Mouse (Mus musculus): ENCODE measurements around the gene Depdc5. TPM values are rescaled to one million over a fixed set of nuclear protein-coding genes. Genes with fewer than 3 reads are reported as not detected.
"Not testable (repeated sequence)": the region's sequence is repeated elsewhere in the genome, so short reads cannot be mapped to it uniquely, and the experiment has no call there.

The Depdc5 gene
- polyA plus RNA-seq, 1 experiment from 2014 or later: 7.4 TPM

DNA sequence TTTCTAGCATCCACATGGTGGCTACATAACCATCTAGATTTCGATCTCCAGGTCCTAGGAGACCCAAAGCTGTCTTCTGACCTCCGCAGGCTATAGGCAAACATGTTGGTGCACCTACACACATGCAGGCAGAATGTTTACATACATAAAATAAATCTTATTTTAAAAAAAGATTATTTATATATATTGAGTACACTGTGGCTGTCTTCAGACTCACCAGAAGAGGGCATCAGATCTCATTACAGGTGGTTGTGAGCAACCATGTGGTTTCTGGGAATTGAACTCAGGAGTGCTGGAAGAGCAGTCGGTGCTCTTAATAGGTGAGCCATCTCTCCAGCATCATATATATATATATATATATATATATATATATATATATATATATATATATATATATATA lies 50.6 kb downstream of the Depdc5 start:
- Histone ChIP-seq H3K36me3 (peaks cover 43% of the 10 kb centered on the region), H3K4me1 (replicated peaks) (peaks cover 4% of the 10 kb centered on the region; the same call in 1 of the 2 replicates), H3K27me3 (no peaks in the 10 kb centered on the region), H3K4me3 (replicated peaks) (no peak overlapping the region), H3K27ac (no peak overlapping the region), H3K9ac (no peak overlapping the region), H3K4me2 (no peak overlapping the region), H3K9me3 (replicated peaks) (no peaks in the 10 kb centered on the region)
- DNase-seq (no peak), ATAC-seq (ENCODE audit: low read depth) (no peak)
- WGBS (ENCODE audit: insufficient replicate concordance): 65% methylated on average over 3 of the region's 3 CpGs

DNA sequence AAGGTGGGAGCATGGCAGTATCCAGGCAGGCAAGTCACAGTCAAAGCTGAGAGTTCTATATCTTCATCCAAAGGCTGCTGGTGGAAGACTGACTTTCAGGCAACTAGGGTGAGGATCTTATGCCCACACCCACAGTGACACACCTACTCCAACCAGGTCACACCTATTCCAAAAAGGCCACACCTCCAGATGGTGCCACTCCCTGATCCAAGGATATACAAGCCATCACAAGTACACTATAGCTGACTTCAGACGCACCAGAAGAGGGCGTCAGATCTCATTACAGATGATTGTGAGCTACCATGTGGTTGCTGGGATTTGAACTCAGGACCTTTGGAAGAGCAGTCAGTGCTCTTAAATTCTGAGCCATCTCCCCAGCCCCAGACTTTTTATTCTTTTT lies 55.8 kb downstream of the Depdc5 start:
- not testable (repeated sequence) for H3K9ac ChIP-seq; H3K27me3 ChIP-seq; H3K27ac ChIP-seq; H3K4me2 ChIP-seq; H3K4me1 ChIP-seq (replicated peaks); DNase-seq; H3K9me3 ChIP-seq (replicated peaks); H3K4me3 ChIP-seq (replicated peaks)
- ATAC-seq (ENCODE audit: low read depth): peak; percentile 62; the same call in 1 of the 2 replicates
- WGBS (ENCODE audit: insufficient replicate concordance): 88% methylated on average over 2 of the region's 2 CpGs
- peaks cover 55% of the 10 kb centered on the region for H3K36me3 ChIP-seq

DNA sequence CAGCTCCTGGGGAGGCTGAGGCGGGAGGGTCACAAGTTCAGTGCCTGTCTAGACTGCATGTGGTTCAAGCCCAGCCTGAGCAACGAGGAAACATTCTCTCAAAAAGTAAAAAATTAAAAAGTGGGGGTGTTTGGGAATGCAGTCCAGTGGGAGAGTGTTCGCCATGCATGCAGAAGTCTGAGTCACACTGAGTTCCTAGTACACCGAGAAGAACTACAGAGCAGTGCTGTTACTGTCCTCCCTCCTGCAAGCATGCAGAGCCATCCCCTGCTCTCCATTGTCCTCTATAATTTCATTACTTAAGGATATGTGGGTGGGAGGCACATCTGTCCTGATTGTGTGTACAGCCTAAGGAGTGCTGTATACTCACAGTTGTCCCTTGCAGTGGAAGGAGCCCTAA lies 59.4 kb downstream of the Depdc5 start:
- ATAC-seq (ENCODE audit: low read depth) (no peak), DNase-seq (no peak)
- Histone ChIP-seq H3K27ac (no peak overlapping the region), H3K27me3 (no peaks in the 10 kb centered on the region), H3K4me3 (replicated peaks) (no peak overlapping the region), H3K4me1 (replicated peaks) (peaks cover 7% of the 10 kb centered on the region; the same call in 1 of the 2 replicates), H3K9ac (no peak overlapping the region), H3K4me2 (no peak overlapping the region), H3K36me3 (peaks cover 65% of the 10 kb centered on the region), H3K9me3 (replicated peaks) (no peaks in the 10 kb centered on the region)
- WGBS (ENCODE audit: insufficient replicate concordance): 80% methylated on average over 4 of the region's 4 CpGs

GRCm38 (mm10) chr5:32930761-32931160 lies 67.3 kb downstream of the Depdc5 start:
- H3K27ac ChIP-seq: no peak overlapping the region
- no peak overlapping the region for H3K4me2 ChIP-seq
- H3K9ac ChIP-seq: no peak overlapping the region
- no peak overlapping the region for H3K4me3 ChIP-seq (replicated peaks)
- WGBS (ENCODE audit: insufficient replicate concordance): 71% methylated on average over 2 of the region's 2 CpGs
- H3K9me3 ChIP-seq (replicated peaks): no peaks in the 10 kb centered on the region
- no peak for ATAC-seq (ENCODE audit: low read depth)
- H3K27me3 ChIP-seq: no peaks in the 10 kb centered on the region
- H3K36me3 ChIP-seq: peaks cover 57% of the 10 kb centered on the region
- no peak for DNase-seq
- no peaks in the 10 kb centered on the region for H3K4me1 ChIP-seq (replicated peaks)

DNA sequence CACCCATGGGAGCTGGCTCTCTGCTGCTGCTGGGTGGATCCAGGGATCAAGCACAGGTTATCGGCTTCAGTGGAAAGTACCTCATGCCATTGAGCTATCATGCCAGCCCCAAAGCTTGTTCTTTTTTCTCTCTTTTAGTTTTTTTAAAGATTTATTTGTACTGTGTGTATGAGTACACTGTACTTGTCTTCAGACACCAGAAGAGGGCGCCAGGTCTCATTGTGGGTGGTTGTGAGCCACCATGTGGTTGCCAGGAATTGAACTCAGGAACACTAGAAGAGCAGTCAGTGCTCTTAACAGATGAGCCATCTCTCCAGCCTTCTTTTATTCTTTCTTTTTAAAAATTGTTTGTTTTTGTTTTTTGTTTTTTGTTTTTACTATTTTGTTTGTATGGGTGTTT lies 71.2 kb downstream of the Depdc5 start:
- H3K4me1 ChIP-seq (replicated peaks): no peaks in the 10 kb centered on the region
- H3K9ac ChIP-seq: no peak overlapping the region
- peaks cover 49% of the 10 kb centered on the region for H3K36me3 ChIP-seq
- no peak overlapping the region for H3K4me3 ChIP-seq (replicated peaks)
- WGBS (ENCODE audit: insufficient replicate concordance): 48% methylated on average over 2 of the region's 2 CpGs
- ATAC-seq (ENCODE audit: low read depth): no peak; the same call in 1 of the 2 replicates
- no peak for DNase-seq
- no peaks in the 10 kb centered on the region for H3K27me3 ChIP-seq
- no peaks in the 10 kb centered on the region for H3K9me3 ChIP-seq (replicated peaks)
- no peak overlapping the region for H3K27ac ChIP-seq
- H3K4me2 ChIP-seq: no peak overlapping the region

- Histone ChIP-seq H3K4me2 (no peak overlapping the region), H3K4me3 (replicated peaks) (no peak overlapping the region), H3K9me3 (replicated peaks) (no peaks in the 10 kb centered on the region), H3K27ac (no peak overlapping the region), H3K4me1 (replicated peaks) (no peaks in the 10 kb centered on the region), H3K36me3 (peaks cover 47% of the 10 kb centered on the region), H3K9ac (no peak overlapping the region), H3K27me3 (no peaks in the 10 kb centered on the region)
- DNase-seq: no peak
- no peak for ATAC-seq (ENCODE audit: low read depth)
- WGBS (ENCODE audit: insufficient replicate concordance): 70% methylated on average over 7 of the region's 7 CpGs
Observed at GRCm38 (mm10) chr5:32940586-32940985, 77.1 kb downstream of the Depdc5 start.

DNA sequence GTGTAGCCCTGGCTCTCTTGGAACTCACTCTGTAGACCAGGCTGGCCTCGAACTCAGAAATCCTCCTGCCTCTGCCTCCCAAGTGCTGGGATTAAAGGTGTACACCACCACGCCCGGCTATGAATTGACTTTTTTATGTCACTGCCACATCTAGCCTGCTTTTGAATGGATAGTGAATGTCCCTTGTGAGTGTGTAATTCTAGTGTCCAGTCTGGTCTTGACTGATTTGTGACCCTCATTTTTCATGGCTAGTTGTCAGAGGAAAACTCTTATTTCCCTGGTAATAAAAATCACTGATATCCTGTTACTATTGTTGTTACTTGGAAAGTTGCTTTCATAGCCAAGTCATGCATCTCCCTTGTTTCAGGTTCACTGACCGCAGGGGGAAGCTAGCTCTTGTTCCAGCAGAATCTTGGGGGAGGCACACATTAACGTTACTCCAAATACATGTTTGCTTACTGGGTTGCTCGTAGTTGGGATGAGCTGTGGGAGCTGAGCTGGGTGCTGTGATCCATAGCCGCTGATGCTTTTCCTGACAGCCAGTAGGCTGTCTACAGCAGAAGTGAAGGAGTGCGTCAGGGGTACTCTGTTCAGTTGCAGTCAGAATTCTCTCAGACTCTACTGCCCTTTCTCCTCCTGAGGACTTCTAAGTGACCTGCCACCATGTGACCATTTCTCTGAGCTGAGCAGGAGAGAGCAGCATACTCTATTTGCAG lies 77.9 kb downstream of the Depdc5 start:
- no peak overlapping the region for H3K4me2 ChIP-seq
- DNase-seq (no peak), ATAC-seq (ENCODE audit: low read depth) (no peak)

GRCm38 (mm10) chr5:32950077-32950476 lies 86.6 kb downstream of the Depdc5 start:
- Histone ChIP-seq H3K36me3 (peaks cover 55% of the 10 kb centered on the region), H3K9ac (peak overlapping the region; percentile 17; the same call in 1 of the 2 replicates), H3K4me1 (replicated peaks) (peaks cover 26% of the 10 kb centered on the region), H3K4me2 (peak overlapping the region; percentile 41), H3K27me3 (no peaks in the 10 kb centered on the region), H3K27ac (peak overlapping the region; percentile 90), H3K9me3 (replicated peaks) (no peaks in the 10 kb centered on the region), H3K4me3 (replicated peaks) (no peak overlapping the region)
- WGBS (ENCODE audit: insufficient replicate concordance): 74% methylated on average over 6 of the region's 6 CpGs
- DNase-seq (no peak), ATAC-seq (ENCODE audit: low read depth) (no peak)

More for the DNA sequence above, 77.9 kb downstream of the Depdc5 start:
- no peak overlapping the region for H3K4me3 ChIP-seq (replicated peaks)
- no peaks in the 10 kb centered on the region for H3K9me3 ChIP-seq (replicated peaks)
- no peak overlapping the region for H3K9ac ChIP-seq
- H3K4me1 ChIP-seq (replicated peaks): no peaks in the 10 kb centered on the region
- 84% methylated on average over 8 of the region's 8 CpGs for WGBS (ENCODE audit: insufficient replicate concordance)
- peaks cover 46% of the 10 kb centered on the region for H3K36me3 ChIP-seq
- no peak overlapping the region for H3K27ac ChIP-seq
- H3K27me3 ChIP-seq: no peaks in the 10 kb centered on the region

- H3K9me3 ChIP-seq (replicated peaks): no peaks in the 10 kb centered on the region
- peak overlapping the region; percentile 27; the same call in 1 of the 2 replicates for H3K9ac ChIP-seq
- ATAC-seq (ENCODE audit: low read depth) (peak; percentile 98), DNase-seq (peak; percentile 72)
- H3K4me3 ChIP-seq (replicated peaks): no peak overlapping the region
- peak overlapping the region; percentile 41 for H3K4me2 ChIP-seq
- H3K27me3 ChIP-seq: no peaks in the 10 kb centered on the region
- peak overlapping the region; percentile 90 for H3K27ac ChIP-seq
- H3K4me1 ChIP-seq (replicated peaks): peaks cover 26% of the 10 kb centered on the region
- WGBS (ENCODE audit: insufficient replicate concordance): 13% methylated on average over 3 of the region's 3 CpGs
- peaks cover 55% of the 10 kb centered on the region for H3K36me3 ChIP-seq
Observed at GRCm38 (mm10) chr5:32950702-32951274, 87.3 kb downstream of the Depdc5 start.

- H3K4me1 ChIP-seq (replicated peaks): peaks cover 14% of the 10 kb centered on the region
- H3K4me2 ChIP-seq: no peak overlapping the region
- H3K27me3 ChIP-seq: no peaks in the 10 kb centered on the region
- no peak overlapping the region for H3K9ac ChIP-seq
- H3K36me3 ChIP-seq: peaks cover 42% of the 10 kb centered on the region
- H3K27ac ChIP-seq: no peak overlapping the region
- no peak overlapping the region for H3K4me3 ChIP-seq (replicated peaks)
- DNase-seq: no peak
- 87% methylated on average over 4 of the region's 4 CpGs for WGBS (ENCODE audit: insufficient replicate concordance)
- H3K9me3 ChIP-seq (replicated peaks): no peaks in the 10 kb centered on the region
- no peak for ATAC-seq (ENCODE audit: low read depth)
Observed at GRCm38 (mm10) chr5:32955716-32956115, 92.2 kb downstream of the Depdc5 start.

DNA sequence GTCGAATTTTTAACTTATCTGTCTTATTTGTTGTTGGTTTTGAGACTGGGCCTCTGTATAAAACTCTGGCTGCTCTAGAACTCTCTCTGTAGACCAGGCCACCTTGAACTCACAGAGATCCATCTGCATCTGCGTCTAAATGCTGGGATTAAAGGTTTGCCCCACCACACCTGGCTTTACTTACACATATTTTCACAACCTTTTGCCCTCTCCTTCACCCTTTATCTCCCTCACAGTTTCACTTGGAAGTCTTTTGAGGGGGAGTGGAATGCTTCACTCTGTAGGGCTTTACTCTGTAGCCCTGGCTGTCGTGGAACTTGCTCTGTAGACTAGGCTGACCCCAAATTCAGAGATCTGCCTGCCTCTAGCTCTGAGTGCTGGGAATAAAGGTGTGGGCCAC lies 98.1 kb downstream of the Depdc5 start:
- Histone ChIP-seq H3K4me1 (replicated peaks) (no peaks in the 10 kb centered on the region), H3K27ac (no peak overlapping the region), H3K4me2 (no peak overlapping the region), H3K4me3 (replicated peaks) (no peak overlapping the region), H3K27me3 (no peaks in the 10 kb centered on the region), H3K9me3 (replicated peaks) (no peaks in the 10 kb centered on the region), H3K36me3 (peaks cover 39% of the 10 kb centered on the region), H3K9ac (no peak overlapping the region)
- DNase-seq (no peak), ATAC-seq (ENCODE audit: low read depth) (no peak)
- 64% methylated on average over 3 of the region's 3 CpGs for WGBS (ENCODE audit: insufficient replicate concordance)

DNA sequence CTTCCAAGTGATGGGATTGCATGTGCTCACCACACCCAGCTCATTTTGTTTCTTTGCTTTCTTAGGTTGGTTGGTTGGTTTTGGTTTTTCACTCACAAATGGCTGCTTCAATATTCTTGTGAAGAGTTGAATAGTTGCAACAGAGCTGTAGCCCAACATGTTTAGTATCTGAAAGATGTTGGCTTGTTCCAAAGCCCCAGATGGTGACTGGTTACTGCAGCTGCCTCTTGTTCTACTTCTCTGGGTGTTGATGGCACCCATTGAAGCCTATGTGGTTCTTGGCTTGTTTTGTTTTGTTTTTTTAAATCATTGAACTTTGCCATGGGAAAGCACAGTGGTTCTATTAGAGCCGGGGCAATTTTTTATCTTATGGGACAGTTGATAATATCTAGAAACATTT lies 99.1 kb downstream of the Depdc5 start:
- H3K27ac ChIP-seq: no peak overlapping the region
- no peak overlapping the region for H3K4me2 ChIP-seq
- no peak overlapping the region for H3K4me3 ChIP-seq (replicated peaks)
- ATAC-seq (ENCODE audit: low read depth) (no peak), DNase-seq (no peak)
- H3K4me1 ChIP-seq (replicated peaks): no peaks in the 10 kb centered on the region
- H3K9me3 ChIP-seq (replicated peaks): no peaks in the 10 kb centered on the region
- WGBS (ENCODE audit: insufficient replicate concordance): 72% methylated on average over 1 of the region's 1 CpGs
- H3K36me3 ChIP-seq: peaks cover 39% of the 10 kb centered on the region
- no peak overlapping the region for H3K9ac ChIP-seq
- no peaks in the 10 kb centered on the region for H3K27me3 ChIP-seq
